Mouse (Mus musculus) lung, postnatal 0 days (tissue): Measurements from ENCODE around the gene Nelfe.

ENCODE experiments used
- CTCF ChIP-seq: IDR thresholded peaks from 2 replicates; pipeline ENCODE4 v1.5.1; 2016; ENCODE audit warnings: antibody characterized with exemption, mild to moderate bottlenecking
- EP300 ChIP-seq: IDR thresholded peaks from 2 replicates; pipeline ENCODE4 v1.6.1; 2016; ENCODE audit warnings: antibody characterized with exemption, mild to moderate bottlenecking, control low read depth

- TF ChIP-seq CTCF (no peak), EP300 (no peak)
Measured at GRCm38 (mm10) chr17:34898706-34899052, 48.5 kb downstream of the Nelfe start.
